Mouse (Mus musculus): ENCODE measurements at regions not wholly inside any gene's neighbourhood (a gene's known extent, or its start where the extent isn't known, plus 50 kb on each side); places are given as distances from the start of the nearest gene placed in this dataset.

- no peaks in the 10 kb centered on the region for H3K36me3 ChIP-seq (ENCODE audit: control insufficient read depth, insufficient read depth, low read length, poor library complexity, severe bottlenecking)
- no peak for TF ChIP-seq HCFC1 (IDR thresholded peaks at IDR 0.05; ENCODE audit: borderline replicate concordance, insufficient read depth, low read length)
- no peak overlapping the region for H3K27ac ChIP-seq (ENCODE audit: insufficient read depth, low read depth, low read length, poor library complexity, severe bottlenecking)
- no peak overlapping the region for H3K4me3 ChIP-seq (ENCODE audit: insufficient read depth in 1 of 2, low read depth in 1 of 2, low read length in 2 of 2, poor library complexity in 1 of 2, severe bottlenecking in 1 of 2)
- DNase-seq (ENCODE audit: low read depth, low spot score), result no peak
- no peaks in the 10 kb centered on the region for H3K9me3 ChIP-seq (ENCODE audit: control insufficient read depth, insufficient read depth, low read depth, low read length)
- H3K4me1 ChIP-seq (ENCODE audit: control insufficient read depth in 2 of 2, insufficient read depth in 2 of 2, low read length in 2 of 2, poor library complexity in 1 of 2), result no peaks in the 10 kb centered on the region
- no peak overlapping the region for H3K9ac ChIP-seq (ENCODE audit: insufficient read depth, low read depth, low read length, poor library complexity, severe bottlenecking)
- in situ Hi-C loops (cut with MboI; ENCODE audit: low sequenced_read_pairs in 2 of 2, unreplicated experiment in 2 of 2), result no loop called here
Observed at GRCm38 (mm10) chr1:56239686-56240085, 397.5 kb downstream of the Hsfy2 start.

DNA sequence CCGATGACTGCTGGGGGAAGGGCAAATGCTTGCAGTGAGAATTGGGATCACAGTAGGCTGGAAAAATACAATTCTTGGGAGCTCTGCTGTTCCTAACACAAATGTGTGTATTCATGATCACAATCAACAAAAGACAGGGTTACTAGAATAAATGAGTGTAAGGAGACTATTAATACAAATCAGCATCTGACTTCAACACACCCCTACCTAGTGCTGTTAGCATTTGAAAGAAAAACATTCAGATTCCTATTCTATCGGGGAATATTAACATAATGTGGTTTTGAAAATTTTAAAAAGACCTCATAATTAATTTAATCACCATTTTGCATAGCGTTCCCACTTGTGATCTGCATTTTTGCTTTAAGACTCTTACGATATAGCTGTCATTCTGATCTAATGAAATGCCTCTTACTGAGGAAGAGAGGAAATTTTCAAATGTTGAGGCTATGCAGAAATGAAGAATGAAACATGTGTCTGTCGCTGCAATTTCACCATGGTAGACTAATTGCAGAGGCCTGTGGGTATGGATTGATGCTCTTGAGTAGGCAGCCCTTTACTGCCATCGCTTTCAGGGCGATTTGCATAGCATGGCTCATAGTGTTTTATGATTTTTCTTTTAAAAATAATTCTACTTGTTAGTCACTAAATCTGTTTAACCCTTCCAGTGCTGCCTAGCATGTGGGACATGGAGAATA, 410.8 kb downstream of the Hsfy2 start:
- in situ Hi-C loops (cut with MboI; ENCODE audit: low sequenced_read_pairs in 2 of 2, unreplicated experiment in 2 of 2), result no loop called here
- no peaks in the 10 kb centered on the region for H3K4me1 ChIP-seq (ENCODE audit: control insufficient read depth in 2 of 2, insufficient read depth in 2 of 2, low read length in 2 of 2, poor library complexity in 1 of 2)
- no peak overlapping the region for H3K9ac ChIP-seq (ENCODE audit: insufficient read depth, low read depth, low read length, poor library complexity, severe bottlenecking)
- H3K9me3 ChIP-seq (ENCODE audit: control insufficient read depth, insufficient read depth, low read depth, low read length), result no peaks in the 10 kb centered on the region
- H3K36me3 ChIP-seq (ENCODE audit: control insufficient read depth, insufficient read depth, low read length, poor library complexity, severe bottlenecking), result no peaks in the 10 kb centered on the region
- H3K4me3 ChIP-seq (ENCODE audit: insufficient read depth in 1 of 2, low read depth in 1 of 2, low read length in 2 of 2, poor library complexity in 1 of 2, severe bottlenecking in 1 of 2), result no peak overlapping the region
- TF ChIP-seq ZC3H11A (IDR thresholded peaks at IDR 0.05; ENCODE audit: borderline replicate concordance, low read depth, low read length), result no peak
- no peak for TF ChIP-seq HCFC1 (IDR thresholded peaks at IDR 0.05; ENCODE audit: borderline replicate concordance, insufficient read depth, low read length)
- no peak for TF ChIP-seq ZNF384 (IDR thresholded peaks at IDR 0.05; ENCODE audit: low read depth, low read length)
- no peak for TF ChIP-seq MAFK (IDR thresholded peaks at IDR 0.05; ENCODE audit: insufficient read depth, low read depth, low read length)
- TF ChIP-seq CHD2 (IDR thresholded peaks at IDR 0.05; ENCODE audit: low read depth, low read length), result no peak
- no peak for DNase-seq (ENCODE audit: low read depth, low spot score)
- H3K27ac ChIP-seq (ENCODE audit: insufficient read depth, low read depth, low read length, poor library complexity, severe bottlenecking), result no peak overlapping the region

DNA sequence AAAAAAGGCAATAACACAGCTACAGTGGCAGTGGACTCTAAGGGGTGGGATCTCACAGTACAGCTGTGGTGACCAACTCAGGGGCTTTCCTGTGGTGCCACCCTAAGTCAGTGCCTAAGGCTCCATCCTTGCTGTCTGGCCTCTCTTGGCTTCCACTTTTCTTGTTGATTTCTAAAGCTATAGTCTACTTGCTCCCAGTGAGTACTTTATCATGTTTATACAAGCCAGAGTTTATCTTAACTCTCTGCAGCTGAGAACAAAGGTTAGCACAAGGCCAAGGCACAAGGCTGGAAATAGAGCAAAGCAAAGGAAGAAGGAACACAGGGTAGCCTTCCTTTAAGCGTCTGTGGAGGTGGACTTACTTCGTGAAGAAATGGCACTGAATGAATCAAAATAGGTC, 417.5 kb downstream of the Hsfy2 start:
- DNase-seq (ENCODE audit: low read depth, low spot score), result no peak
- Histone ChIP-seq H3K4me1 (ENCODE audit: control insufficient read depth in 2 of 2, insufficient read depth in 2 of 2, low read length in 2 of 2, poor library complexity in 1 of 2) (no peaks in the 10 kb centered on the region), H3K4me3 (ENCODE audit: insufficient read depth in 1 of 2, low read depth in 1 of 2, low read length in 2 of 2, poor library complexity in 1 of 2, severe bottlenecking in 1 of 2) (no peak overlapping the region), H3K9me3 (ENCODE audit: control insufficient read depth, insufficient read depth, low read depth, low read length) (no peaks in the 10 kb centered on the region), H3K27ac (ENCODE audit: insufficient read depth, low read depth, low read length, poor library complexity, severe bottlenecking) (no peak overlapping the region), H3K36me3 (ENCODE audit: control insufficient read depth, insufficient read depth, low read length, poor library complexity, severe bottlenecking) (no peaks in the 10 kb centered on the region), H3K9ac (ENCODE audit: insufficient read depth, low read depth, low read length, poor library complexity, severe bottlenecking) (no peak overlapping the region)
- in situ Hi-C loops (cut with MboI; ENCODE audit: low sequenced_read_pairs in 2 of 2, unreplicated experiment in 2 of 2), result no loop called here
- TF ChIP-seq HCFC1 (IDR thresholded peaks at IDR 0.05; ENCODE audit: borderline replicate concordance, insufficient read depth, low read length), result no peak
- TF ChIP-seq CHD2 (IDR thresholded peaks at IDR 0.05; ENCODE audit: low read depth, low read length), result no peak
- TF ChIP-seq ZC3H11A (IDR thresholded peaks at IDR 0.05; ENCODE audit: borderline replicate concordance, low read depth, low read length), result no peak
- no peak for TF ChIP-seq MAFK (IDR thresholded peaks at IDR 0.05; ENCODE audit: insufficient read depth, low read depth, low read length)
- TF ChIP-seq ZNF384 (IDR thresholded peaks at IDR 0.05; ENCODE audit: low read depth, low read length), result no peak

GRCm38 (mm10) chr1:56210712-56211371, 426.4 kb downstream of the Hsfy2 start:
- no peaks in the 10 kb centered on the region for H3K9me3 ChIP-seq (ENCODE audit: control insufficient read depth, insufficient read depth, low read depth, low read length)
- DNase-seq (ENCODE audit: low read depth, low spot score), result no peak
- H3K9ac ChIP-seq (ENCODE audit: insufficient read depth, low read depth, low read length, poor library complexity, severe bottlenecking), result no peak overlapping the region
- H3K4me1 ChIP-seq (ENCODE audit: control insufficient read depth in 2 of 2, insufficient read depth in 2 of 2, low read length in 2 of 2, poor library complexity in 1 of 2), result no peaks in the 10 kb centered on the region
- H3K36me3 ChIP-seq (ENCODE audit: control insufficient read depth, insufficient read depth, low read length, poor library complexity, severe bottlenecking), result no peaks in the 10 kb centered on the region
- H3K4me3 ChIP-seq (ENCODE audit: insufficient read depth in 1 of 2, low read depth in 1 of 2, low read length in 2 of 2, poor library complexity in 1 of 2, severe bottlenecking in 1 of 2), result no peak overlapping the region
- H3K27ac ChIP-seq (ENCODE audit: insufficient read depth, low read depth, low read length, poor library complexity, severe bottlenecking), result no peak overlapping the region
- no peak for TF ChIP-seq ZC3H11A (IDR thresholded peaks at IDR 0.05; ENCODE audit: borderline replicate concordance, low read depth, low read length)
- no peak for TF ChIP-seq CHD2 (IDR thresholded peaks at IDR 0.05; ENCODE audit: low read depth, low read length)
- no peak for TF ChIP-seq ZNF384 (IDR thresholded peaks at IDR 0.05; ENCODE audit: low read depth, low read length)
- no peak for TF ChIP-seq HCFC1 (IDR thresholded peaks at IDR 0.05; ENCODE audit: borderline replicate concordance, insufficient read depth, low read length)
- TF ChIP-seq MAFK (IDR thresholded peaks at IDR 0.05; ENCODE audit: insufficient read depth, low read depth, low read length), result no peak
- in situ Hi-C loops (cut with MboI; ENCODE audit: low sequenced_read_pairs in 2 of 2, unreplicated experiment in 2 of 2), result no loop called here

All from ES-E14 (cell line).